Mouse (Mus musculus): Measurements from ENCODE around the gene Cd8b1.

- no peak for TF ChIP-seq GATA1 (IDR thresholded peaks at IDR 0.05; ENCODE audit: low read length)
- TF ChIP-seq TAL1 (IDR thresholded peaks at IDR 0.05; ENCODE audit: low read length) = no peak
These were observed 15.1 kb downstream of the Cd8b1 start for GRCm38 (mm10) chr6:71337666-71338065.

Measured in erythroblast, embryonic 14.5 days (primary cell).